Mouse (Mus musculus) MEL (cell line): Measurements from ENCODE around the gene Rps9. TPM values are rescaled to one million over a fixed set of nuclear protein-coding genes. Genes with fewer than 3 reads are reported as not detected.

Experiments used
- DNase-seq: peaks from one replicate; pipeline ENCODE4 v3.0.0; 2011; ENCODE audit warnings: low read depth, low spot score
- H3K27ac ChIP-seq: 2 replicates; pipeline ENCODE4 v1.5.1; 2012; ENCODE audit warnings: low read depth, mild to moderate bottlenecking, control low read depth, low read length, moderate library complexity; ENCODE audit not compliant: control insufficient read depth
- H3K27me3 ChIP-seq, 2 experiments: fragments of 150-350 bp in 1 of 2; sonication (generic) in 1 of 2; 2 replicates each; pipeline ENCODE4 v1.6.1; 2012; ENCODE audit warnings: low read length in 2 of 2, mild to moderate bottlenecking in 2 of 2, improper control_type of control experiment in 1 of 2, moderate library complexity in 1 of 2; ENCODE audit not compliant: insufficient read depth in 2 of 2, control insufficient read depth in 1 of 2
- H3K36me3 ChIP-seq, 2 experiments: 2 replicates each; pipeline ENCODE4 v1.6.1; 2012 to 2014; ENCODE audit warnings: low read length in 2 of 2, improper control_type of control experiment in 1 of 2, inconsistent platforms in 1 of 2, mild to moderate bottlenecking in 1 of 2; ENCODE audit not compliant: insufficient read depth in 2 of 2, control insufficient read depth in 1 of 2
- H3K4me1 ChIP-seq, 2 experiments: fragments of 150-350 bp in 1 of 2; sonication (generic) in 1 of 2; 2 replicates each; pipeline ENCODE4 v1.6.1; 2012; ENCODE audit warnings: low read length in 2 of 2, improper control_type of control experiment in 1 of 2, mild to moderate bottlenecking in 1 of 2; ENCODE audit not compliant: insufficient read depth in 2 of 2, control insufficient read depth in 1 of 2
- H3K4me3 ChIP-seq, 2 experiments: fragments of 150-350 bp in 1 of 2; sonication (generic) in 1 of 2; 2 replicates each; pipeline ENCODE4 v1.5.1; 2012; ENCODE audit warnings: low read depth in 2 of 2, low read length in 2 of 2, mild to moderate bottlenecking in 2 of 2, moderate library complexity in 2 of 2, control low read depth in 1 of 2, improper control_type of control experiment in 1 of 2; ENCODE audit not compliant: control insufficient read depth in 1 of 2, insufficient read depth in 1 of 2
- H3K79me2 ChIP-seq: 2 replicates; pipeline ENCODE4 v1.6.1; 2012; ENCODE audit warnings: mild to moderate bottlenecking, low read length, moderate library complexity; ENCODE audit not compliant: control insufficient read depth, poor library complexity, insufficient read depth
- H3K9ac ChIP-seq: 2 replicates; pipeline ENCODE4 v1.6.1; 2012; ENCODE audit warnings: low read depth, mild to moderate bottlenecking, control low read depth, low read length, moderate library complexity; ENCODE audit not compliant: control insufficient read depth, poor library complexity, severe bottlenecking
- H3K9me3 ChIP-seq: fragments of 150-350 bp; sonication (generic); replicated peaks from 2 replicates; pipeline ENCODE4 v1.6.1; 2012; ENCODE audit warnings: mild to moderate bottlenecking, low read length, improper control_type of control experiment, moderate library complexity; ENCODE audit not compliant: insufficient read depth
- BHLHE40 ChIP-seq: IDR thresholded peaks from 2 replicates; pipeline ENCODE4 v1.6.1; 2012; ENCODE audit warnings: low read depth, mild to moderate bottlenecking, inconsistent platforms, low read length, improper control_type of control experiment, borderline replicate concordance
- CHD1 ChIP-seq: IDR thresholded peaks from 2 replicates; pipeline ENCODE4 v1.6.1; 2012; ENCODE audit warnings: low read depth, mild to moderate bottlenecking, inconsistent platforms, low read length, improper control_type of control experiment
- CHD2 ChIP-seq: IDR thresholded peaks from 2 replicates; pipeline ENCODE4 v1.6.1; 2011; ENCODE audit warnings: low read length, improper control_type of control experiment
- CTCF ChIP-seq, 3 experiments: IDR thresholded peaks in 2 of 3; conservative IDR thresholded peaks in 1 of 3; 2 replicates each; pipeline ENCODE4 v1.5.1; 2011 to 2012; ENCODE audit warnings: low read length in 3 of 3, low read depth in 2 of 3, mild to moderate bottlenecking in 2 of 3, improper control_type of control experiment in 1 of 3, inconsistent platforms in 1 of 3, mixed read lengths in 1 of 3, moderate library complexity in 1 of 3; ENCODE audit not compliant: control insufficient read depth in 1 of 3, insufficient read depth in 1 of 3, poor library complexity in 1 of 3, severe bottlenecking in 1 of 3
- EP300 ChIP-seq, 2 experiments: IDR thresholded peaks; 2 replicates each; pipeline ENCODE4 v1.6.1; 2011; ENCODE audit warnings: improper control_type of control experiment in 2 of 2, low read length in 2 of 2, low read depth in 1 of 2, mild to moderate bottlenecking in 1 of 2
- ETS1 ChIP-seq: IDR thresholded peaks from 2 replicates; pipeline ENCODE4 v1.6.1; 2012; ENCODE audit warnings: low read depth, mild to moderate bottlenecking, inconsistent platforms, low read length, improper control_type of control experiment, moderate library complexity
- GABPA ChIP-seq: IDR thresholded peaks from 2 replicates; pipeline ENCODE4 v1.6.1; 2012; ENCODE audit warnings: low read depth, mild to moderate bottlenecking, inconsistent platforms, low read length, improper control_type of control experiment, moderate library complexity
- GATA1 ChIP-seq: IDR thresholded peaks from 2 replicates; pipeline ENCODE4 v1.6.1; 2011; ENCODE audit warnings: low read depth, low read length, improper control_type of control experiment
- HCFC1 ChIP-seq: IDR thresholded peaks from 2 replicates; pipeline ENCODE4 v1.6.1; 2012; ENCODE audit warnings: low read depth, mild to moderate bottlenecking, inconsistent platforms, low read length, improper control_type of control experiment, moderate library complexity
- JUND ChIP-seq: IDR thresholded peaks from 2 replicates; pipeline ENCODE4 v1.6.1; 2011; ENCODE audit warnings: low read depth, mild to moderate bottlenecking, improper control_type of control experiment, low read length
- MAFK ChIP-seq: IDR thresholded peaks from 2 replicates; pipeline ENCODE4 v1.6.1; 2011; ENCODE audit warnings: low read depth, mild to moderate bottlenecking, low read length, improper control_type of control experiment, borderline replicate concordance
- MAX ChIP-seq: IDR thresholded peaks from 2 replicates; pipeline ENCODE4 v1.6.1; 2011; ENCODE audit warnings: low read length, improper control_type of control experiment
- MAZ ChIP-seq: IDR thresholded peaks from 2 replicates; pipeline ENCODE4 v1.6.1; 2012; ENCODE audit warnings: low read depth, mild to moderate bottlenecking, inconsistent platforms, low read length, improper control_type of control experiment
- MXI1 ChIP-seq: IDR thresholded peaks from 2 replicates; pipeline ENCODE4 v1.6.1; 2011; ENCODE audit warnings: mild to moderate bottlenecking, low read depth, low read length, improper control_type of control experiment
- MYB ChIP-seq: IDR thresholded peaks from 2 replicates; pipeline ENCODE4 v1.6.1; 2011; ENCODE audit warnings: mild to moderate bottlenecking, low read depth, low read length, improper control_type of control experiment
- MYC ChIP-seq: IDR thresholded peaks from 2 replicates; pipeline ENCODE4 v1.6.1; 2011; ENCODE audit warnings: low read depth, mild to moderate bottlenecking, low read length, improper control_type of control experiment, moderate library complexity
- NELFE ChIP-seq: IDR thresholded peaks from 2 replicates; pipeline ENCODE4 v1.6.1; 2011; ENCODE audit warnings: low read depth, low read length, improper control_type of control experiment
- NRF1 ChIP-seq: IDR thresholded peaks from 2 replicates; pipeline ENCODE4 v1.6.1; 2014; ENCODE audit warnings: low read depth, mild to moderate bottlenecking, inconsistent platforms, low read length, improper control_type of control experiment, moderate library complexity; ENCODE audit not compliant: poor library complexity, insufficient read depth, severe bottlenecking
- POLR2A ChIP-seq, 2 experiments: IDR thresholded peaks; 2 replicates each; pipeline ENCODE4 v1.6.1; 2011 to 2012; ENCODE audit warnings: low read length in 2 of 2, mild to moderate bottlenecking in 2 of 2, control low read depth in 1 of 2, improper control_type of control experiment in 1 of 2, low read depth in 1 of 2, moderate library complexity in 1 of 2; ENCODE audit not compliant: control insufficient read depth in 1 of 2, insufficient read depth in 1 of 2, poor library complexity in 1 of 2
- POLR2AphosphoS2 ChIP-seq: IDR thresholded peaks from 2 replicates; pipeline ENCODE4 v1.6.1; 2011; ENCODE audit warnings: low read length, improper control_type of control experiment
- POLR2AphosphoS5 ChIP-seq: IDR thresholded peaks from 2 replicates; pipeline ENCODE4 v1.6.1; 2012; ENCODE audit warnings: low read depth, borderline replicate concordance, mild to moderate bottlenecking, inconsistent platforms, low read length, moderate library complexity, mixed read lengths
- RAD21 ChIP-seq: IDR thresholded peaks from 2 replicates; pipeline ENCODE4 v1.6.1; 2011; ENCODE audit warnings: mild to moderate bottlenecking, low read depth, low read length, improper control_type of control experiment
- RCOR1 ChIP-seq: IDR thresholded peaks from 2 replicates; pipeline ENCODE4 v1.6.1; 2012; ENCODE audit warnings: low read depth, mild to moderate bottlenecking, inconsistent platforms, low read length, improper control_type of control experiment
- SIN3A ChIP-seq: IDR thresholded peaks from 2 replicates; pipeline ENCODE4 v1.6.1; 2012; ENCODE audit warnings: low read length, improper control_type of control experiment, inconsistent platforms
- SMC3 ChIP-seq: IDR thresholded peaks from 2 replicates; pipeline ENCODE4 v1.6.1; 2011; ENCODE audit warnings: low read depth, low read length, improper control_type of control experiment
- TBP ChIP-seq: IDR thresholded peaks from 2 replicates; pipeline ENCODE4 v1.8.0; 2011; ENCODE audit warnings: low read depth, low read length, improper control_type of control experiment
- TCF12 ChIP-seq: IDR thresholded peaks from 2 replicates; pipeline ENCODE4 v1.6.1; 2014; ENCODE audit warnings: low read depth, mild to moderate bottlenecking, inconsistent platforms, low read length, improper control_type of control experiment, moderate library complexity
- UBTF ChIP-seq: IDR thresholded peaks from 2 replicates; pipeline ENCODE4 v1.6.1; 2012; ENCODE audit warnings: low read depth, mild to moderate bottlenecking, inconsistent platforms, low read length, improper control_type of control experiment, moderate library complexity, borderline replicate concordance; ENCODE audit not compliant: insufficient read depth
- ZKSCAN1 ChIP-seq: IDR thresholded peaks from 2 replicates; pipeline ENCODE4 v1.6.1; 2012; ENCODE audit warnings: low read depth, mild to moderate bottlenecking, inconsistent platforms, low read length, improper control_type of control experiment, moderate library complexity
- ZMIZ1 ChIP-seq: IDR thresholded peaks from 2 replicates; pipeline ENCODE4 v1.6.1; 2012; ENCODE audit warnings: low read depth, mild to moderate bottlenecking, inconsistent platforms, low read length, improper control_type of control experiment, moderate library complexity
- ZNF384 ChIP-seq: IDR thresholded peaks from 2 replicates; pipeline ENCODE4 v1.6.1; 2012; ENCODE audit warnings: low read depth, mild to moderate bottlenecking, inconsistent platforms, low read length, improper control_type of control experiment
- polyA plus RNA-seq, 2 experiments: library from polyadenylated mRNA; stranded (reverse) in 1 of 2; unstranded in 1 of 2; fragments of >175 nt in 1 of 2; fragments of >200 nt in 1 of 2; gene quantifications; 2 replicates each; pipeline versions ENCODE4 v1.2.1 to v1.2.4; 2012; ENCODE audit warnings: low replicate concordance in 2 of 2, low read depth in 1 of 2; ENCODE audit not compliant: insufficient read length in 2 of 2, insufficient read depth in 1 of 2, missing spikeins in 1 of 2
- total RNA-seq: library from RNA; depleted of rRNA; stranded (reverse); fragments of 300-350 nt; gene quantifications from 2 replicates; pipeline ENCODE4 v1.2.3, GENCODE M21; 2012

The Rps9 gene
- total and polyA plus RNA-seq, 3 experiments, result 2,284 to 2,921 TPM; not detected in 1

- DNase-seq, result peak; percentile 73
- H3K4me3 ChIP-seq, result peak overlapping the region; percentile 57 to 99
- no peaks in the 10 kb centered on the region for H3K9me3 ChIP-seq
- TF ChIP-seq EP300 (IDR thresholded peaks at IDR 0.05; ENCODE audit: low read depth in 1 of 2, low read length in 2 of 2) (0 out of 4 replicates have a peak, but pooled peaks of 1 of the 2 experiments have one; percentile 7), RCOR1 (peak; percentile 29), JUND (no peak), MXI1 (peak; percentile 82), GABPA (no peak), ZMIZ1 (no peak)
- H3K79me2 ChIP-seq, result peaks cover 28% of the 10 kb centered on the region
- H3K27me3 ChIP-seq, result no peaks in the 10 kb centered on the region
- H3K36me3 ChIP-seq, result peaks cover 6 to 18% of the 10 kb centered on the region in 2 experiments
- peak overlapping the region; percentile 78 for H3K27ac ChIP-seq
- peak overlapping the region; percentile 83 for H3K9ac ChIP-seq
- H3K4me1 ChIP-seq, result peaks cover 0 to 8% of the 10 kb centered on the region in 2 experiments; a peak in 1 of 4 replicates
Observed at GRCm38 (mm10) chr7:3703148-3703878, 480 bp upstream of the Rps9 start.

GRCm38 (mm10) chr7:3704475-3704874 is 682 bp downstream of the Rps9 start:
- Histone ChIP-seq H3K27me3 (no peaks in the 10 kb centered on the region), H3K36me3 (peaks cover 6 to 18% of the 10 kb centered on the region in 2 experiments), H3K9ac (peak overlapping the region; percentile 99), H3K27ac (peak overlapping the region; percentile 98), H3K4me3 (peak overlapping the region; percentile 73 to 99), H3K79me2 (peaks cover 28% of the 10 kb centered on the region), H3K9me3 (no peaks in the 10 kb centered on the region), H3K4me1 (peaks cover 0 to 8% of the 10 kb centered on the region in 2 experiments; a peak in 1 of 4 replicates)
- TF ChIP-seq TCF12 (no peak), JUND (no peak), MYB (no peak), BHLHE40 (no peak), MXI1 (peak; percentile 76), MAZ (no peak), POLR2AphosphoS5 (no peak), HCFC1 (no peak), UBTF (no peak), POLR2A (IDR thresholded peaks at IDR 0.05; ENCODE audit: control insufficient read depth in 1 of 2, insufficient read depth in 1 of 2, low read depth in 1 of 2, low read length in 2 of 2, poor library complexity in 1 of 2) (peak in 1 of 2 experiments; percentile 7; a peak in 2 of 4 replicates), ETS1 (no peak), ZKSCAN1 (no peak), CHD1 (peak; percentile 93; the same call in 1 of the 2 replicates), RAD21 (no peak), CTCF (IDR thresholded peaks at IDR 0.05 in 2 of 3, conservative IDR thresholded peaks at IDR 0.05 in 1 of 3; ENCODE audit: control insufficient read depth in 1 of 3, insufficient read depth in 1 of 3, low read depth in 2 of 3, low read length in 3 of 3, poor library complexity in 1 of 3, severe bottlenecking in 1 of 3) (no peak), EP300 (IDR thresholded peaks at IDR 0.05; ENCODE audit: low read depth in 1 of 2, low read length in 2 of 2) (no peak), CHD2 (no peak), TBP (no peak), ZMIZ1 (no peak), NELFE (no peak), MAFK (no peak), GATA1 (no peak), SMC3 (no peak), POLR2AphosphoS2 (no peak), ZNF384 (no peak), MYC (peak; percentile 93), NRF1 (no peak), MAX (peak; percentile 93), SIN3A (no peak; the same call in 1 of the 2 replicates)
- DNase-seq, result peak; percentile 58
